Mouse (Mus musculus) hindbrain, embryonic 14.5 days (tissue): ENCODE data around the gene Pafah1b2. TPM values are rescaled to one million over a fixed set of nuclear protein-coding genes. Genes with fewer than 3 reads are reported as not detected.

Source experiments
- ATAC-seq: fragments of 200-750 bp; cut with Nextera tagmentation; 2 replicates; pipeline ENCODE4 v1.8.0; 2017; ENCODE audit warnings: moderate number of reproducible peaks, mild to moderate bottlenecking, moderate TSS enrichment, moderate library complexity; ENCODE audit not compliant: low FRiP score
- DNase-seq: peaks from one replicate; pipeline ENCODE4 v3.0.0-alpha.2; 2015; ENCODE audit warnings: low spot score
- H3K27ac ChIP-seq: fragments of 300-500 bp; sonication (generic); 2 replicates; pipeline ENCODE4 v1.5.1; 2014; ENCODE audit warnings: mild to moderate bottlenecking, moderate library complexity
- H3K27me3 ChIP-seq: fragments of 300-500 bp; sonication (generic); 2 replicates; pipeline ENCODE4 v1.6.1; 2014; ENCODE audit warnings: mild to moderate bottlenecking, low read length, mixed read lengths; ENCODE audit not compliant: control insufficient read depth, insufficient read depth
- H3K36me3 ChIP-seq: fragments of 300-500 bp; sonication (generic); replicated peaks from 2 replicates; pipeline ENCODE4 v1.6.1; 2014; ENCODE audit not compliant: control insufficient read depth, insufficient read depth
- H3K4me1 ChIP-seq: fragments of 300-500 bp; sonication (generic); replicated peaks from 2 replicates; pipeline ENCODE4 v1.6.1; 2014; ENCODE audit warnings: antibody characterized with exemption, low read length, mixed read lengths; ENCODE audit not compliant: control insufficient read depth, insufficient read depth
- H3K4me2 ChIP-seq: fragments of 300-500 bp; sonication (generic); replicated peaks from 2 replicates; pipeline ENCODE4 v1.6.1; 2014; ENCODE audit warnings: mild to moderate bottlenecking, moderate library complexity
- H3K4me3 ChIP-seq: fragments of 300-500 bp; sonication (generic); replicated peaks from 2 replicates; pipeline ENCODE4 v1.5.1; 2014; ENCODE audit warnings: mild to moderate bottlenecking, low read length
- H3K9ac ChIP-seq: fragments of 300-500 bp; sonication (generic); 2 replicates; pipeline ENCODE4 v1.6.1; 2014
- H3K9me3 ChIP-seq: fragments of 300-500 bp; sonication (generic); 2 replicates; pipeline ENCODE4 v1.6.1; 2016; ENCODE audit warnings: low read length; ENCODE audit not compliant: control insufficient read depth
- WGBS: fragments of 180-500 bp; shearing (Covaris S2); extraction: QIAGEN DNeasy Blood & Tissue Kit; methylation state at CpG from one replicate; pipeline ENCODE4 v1.1.7; 2014; 5-methylcytosine and 5-hydroxymethylcytosine counted together
- polyA plus RNA-seq: library from polyadenylated mRNA; unstranded; fragments of >200 nt; fragmentation: Nextera tagmentation; extraction: Ambion mirVana; gene quantifications from 2 replicates; pipeline ENCODE4 v1.2.1, GENCODE M21; 2014

Pafah1b2 gene
- polyA plus RNA-seq, 1 experiment from 2014 or later = 289 TPM

DNA sequence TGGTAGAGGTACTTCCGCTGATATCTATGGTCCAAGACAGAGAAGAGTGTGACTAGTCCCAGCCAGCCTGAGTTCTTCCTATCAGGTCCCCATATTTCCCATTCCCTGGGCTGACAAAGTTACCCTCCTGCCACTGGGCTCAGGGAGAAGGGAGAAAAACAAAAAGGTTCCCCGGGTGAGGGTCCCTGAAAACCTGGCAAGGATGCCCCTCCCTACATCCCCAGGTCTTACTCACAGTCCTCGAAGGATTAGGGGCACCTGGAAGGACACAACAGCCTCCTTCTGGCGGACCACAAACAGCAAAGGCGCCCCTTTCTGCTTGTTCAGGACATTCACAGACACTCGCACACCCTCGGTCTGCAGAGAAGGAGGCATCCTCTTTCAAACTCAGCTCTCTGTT, 59.6 kb downstream of the Pafah1b2 start:
- ATAC-seq (no peak), DNase-seq (no peak)
- Histone ChIP-seq H3K9ac (no peak overlapping the region), H3K27me3 (no peaks in the 10 kb centered on the region), H3K9me3 (no peaks in the 10 kb centered on the region), H3K27ac (no peak overlapping the region), H3K4me2 (peak overlapping the region; percentile 88), H3K36me3 (peaks cover 47% of the 10 kb centered on the region), H3K4me1 (peaks cover 21% of the 10 kb centered on the region; the same call in 1 of the 2 replicates), H3K4me3 (no peak overlapping the region)
- WGBS = 80% methylated on average over 7 of the region's 7 CpGs

DNA sequence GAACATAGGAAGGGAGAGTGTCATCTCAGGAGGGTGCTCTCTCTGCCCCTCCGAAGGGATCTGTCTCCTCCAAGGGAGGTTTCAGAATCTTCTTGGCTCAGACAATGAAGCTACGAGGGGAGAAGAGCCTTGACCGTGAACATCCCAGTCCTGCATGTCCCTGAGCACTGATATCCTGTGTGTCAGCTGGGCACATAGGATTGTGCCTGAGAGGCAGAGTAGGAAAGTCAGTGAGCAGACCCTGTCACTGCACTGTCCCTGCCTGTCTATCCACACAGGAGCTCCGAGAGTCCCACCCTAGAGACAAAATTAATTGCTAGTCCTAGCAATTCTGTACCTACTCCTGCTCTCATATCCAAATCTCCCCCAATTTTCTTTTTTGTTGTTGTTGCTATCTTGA, 60.4 kb downstream of the Pafah1b2 start:
- H3K9me3 ChIP-seq = no peaks in the 10 kb centered on the region
- H3K4me3 ChIP-seq = no peak overlapping the region
- H3K27me3 ChIP-seq = no peaks in the 10 kb centered on the region
- DNase-seq (no peak), ATAC-seq (no peak)
- no peak overlapping the region for H3K27ac ChIP-seq
- H3K4me1 ChIP-seq = peaks cover 21% of the 10 kb centered on the region; the same call in 1 of the 2 replicates
- 89% methylated on average over 4 of the region's 4 CpGs for WGBS
- no peak overlapping the region for H3K4me2 ChIP-seq
- H3K9ac ChIP-seq = no peak overlapping the region
- H3K36me3 ChIP-seq = peaks cover 55% of the 10 kb centered on the region

DNA sequence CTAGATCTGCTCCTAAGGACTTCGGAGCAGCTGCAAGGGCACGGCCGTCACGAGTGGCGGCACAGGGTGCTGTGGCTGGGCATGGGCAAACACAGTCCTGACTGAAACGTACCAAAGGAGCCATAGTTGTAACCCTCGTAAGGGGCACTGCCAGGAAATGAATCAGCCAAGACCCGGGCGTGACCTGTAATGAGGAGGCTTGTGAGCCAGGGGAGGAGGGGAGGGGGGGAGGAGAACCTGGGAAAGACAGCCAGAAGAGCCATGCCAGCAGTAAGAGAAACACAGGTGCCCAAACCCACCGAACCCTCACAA, 65.7 kb downstream of the Pafah1b2 start:
- H3K27ac ChIP-seq = no peak overlapping the region
- no peak overlapping the region for H3K4me3 ChIP-seq
- no peaks in the 10 kb centered on the region for H3K27me3 ChIP-seq
- ATAC-seq (no peak), DNase-seq (no peak)
- H3K9me3 ChIP-seq = no peaks in the 10 kb centered on the region
- peaks cover 99% of the 10 kb centered on the region for H3K36me3 ChIP-seq
- H3K4me2 ChIP-seq = no peak overlapping the region
- no peak overlapping the region for H3K9ac ChIP-seq
- WGBS = 91% methylated on average over 10 of the region's 10 CpGs
- no peaks in the 10 kb centered on the region for H3K4me1 ChIP-seq

DNA sequence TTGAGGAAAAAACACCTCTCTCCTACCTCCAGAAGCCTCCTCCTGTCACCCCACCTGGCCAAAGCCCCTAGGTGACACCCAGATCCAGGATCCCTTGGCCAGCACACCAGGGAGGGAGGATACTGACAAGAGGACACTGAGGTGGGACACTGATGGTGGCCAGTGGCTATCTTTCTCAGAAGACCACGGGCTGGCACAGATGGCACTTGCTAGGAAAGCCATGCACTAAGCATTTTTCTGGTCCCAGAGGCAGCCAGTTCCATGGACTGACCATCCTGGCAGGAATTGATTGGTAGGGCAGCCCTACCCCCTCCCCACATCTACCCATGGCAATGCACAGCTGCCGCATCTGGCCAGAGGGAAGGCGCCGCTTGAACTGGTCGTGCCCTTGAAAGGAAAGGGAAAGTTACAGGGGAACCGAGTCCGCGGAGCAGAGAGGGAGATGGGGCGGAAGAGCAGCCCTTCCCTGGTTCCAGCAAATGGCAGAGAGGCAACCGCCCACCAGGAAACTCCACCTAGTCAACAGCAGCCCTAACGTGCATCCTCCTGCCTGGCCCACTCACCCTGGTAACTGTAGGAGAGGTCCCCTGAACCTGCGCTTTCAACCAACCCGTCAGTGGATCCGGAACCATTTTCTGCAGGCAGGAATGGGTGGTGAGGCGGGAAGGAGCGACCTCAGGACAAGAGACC, 66.2 kb downstream of the Pafah1b2 start:
- DNase-seq = no peak
- Histone ChIP-seq H3K27ac (no peak overlapping the region), H3K4me3 (no peak overlapping the region), H3K4me2 (no peak overlapping the region), H3K27me3 (no peaks in the 10 kb centered on the region), H3K4me1 (no peaks in the 10 kb centered on the region), H3K9me3 (no peaks in the 10 kb centered on the region), H3K9ac (no peak overlapping the region), H3K36me3 (peaks cover 99% of the 10 kb centered on the region)
- no peak for ATAC-seq
- WGBS = 90% methylated on average over 16 of the region's 16 CpGs

DNA sequence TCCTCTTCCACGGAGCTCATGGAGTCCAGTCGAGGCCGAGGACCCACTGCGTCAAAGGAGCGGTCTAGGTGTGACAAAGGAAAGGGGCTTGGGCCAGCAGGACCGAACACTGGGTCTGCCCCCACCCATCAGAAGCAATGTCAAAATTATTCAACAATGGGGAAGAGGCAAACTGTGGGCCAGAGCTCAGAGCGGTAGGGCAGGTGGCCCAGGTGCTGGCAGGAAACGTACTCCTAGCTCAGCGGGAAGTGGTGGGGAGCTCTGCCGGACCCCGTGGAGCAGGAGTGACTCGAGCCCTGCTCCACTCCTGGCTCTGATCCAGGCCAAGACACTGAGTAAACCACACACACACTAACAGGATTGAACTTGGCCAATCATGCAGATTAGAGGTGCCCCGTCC, 66.8 kb downstream of the Pafah1b2 start:
- H3K4me1 ChIP-seq = no peaks in the 10 kb centered on the region
- ATAC-seq = no peak
- no peak overlapping the region for H3K4me2 ChIP-seq
- H3K27ac ChIP-seq = no peak overlapping the region
- 88% methylated on average over 13 of the region's 13 CpGs for WGBS
- H3K36me3 ChIP-seq = peaks cover 99% of the 10 kb centered on the region
- no peak for DNase-seq
- no peak overlapping the region for H3K9ac ChIP-seq
- H3K9me3 ChIP-seq = no peaks in the 10 kb centered on the region
- H3K4me3 ChIP-seq = no peak overlapping the region
- H3K27me3 ChIP-seq = no peaks in the 10 kb centered on the region

DNA sequence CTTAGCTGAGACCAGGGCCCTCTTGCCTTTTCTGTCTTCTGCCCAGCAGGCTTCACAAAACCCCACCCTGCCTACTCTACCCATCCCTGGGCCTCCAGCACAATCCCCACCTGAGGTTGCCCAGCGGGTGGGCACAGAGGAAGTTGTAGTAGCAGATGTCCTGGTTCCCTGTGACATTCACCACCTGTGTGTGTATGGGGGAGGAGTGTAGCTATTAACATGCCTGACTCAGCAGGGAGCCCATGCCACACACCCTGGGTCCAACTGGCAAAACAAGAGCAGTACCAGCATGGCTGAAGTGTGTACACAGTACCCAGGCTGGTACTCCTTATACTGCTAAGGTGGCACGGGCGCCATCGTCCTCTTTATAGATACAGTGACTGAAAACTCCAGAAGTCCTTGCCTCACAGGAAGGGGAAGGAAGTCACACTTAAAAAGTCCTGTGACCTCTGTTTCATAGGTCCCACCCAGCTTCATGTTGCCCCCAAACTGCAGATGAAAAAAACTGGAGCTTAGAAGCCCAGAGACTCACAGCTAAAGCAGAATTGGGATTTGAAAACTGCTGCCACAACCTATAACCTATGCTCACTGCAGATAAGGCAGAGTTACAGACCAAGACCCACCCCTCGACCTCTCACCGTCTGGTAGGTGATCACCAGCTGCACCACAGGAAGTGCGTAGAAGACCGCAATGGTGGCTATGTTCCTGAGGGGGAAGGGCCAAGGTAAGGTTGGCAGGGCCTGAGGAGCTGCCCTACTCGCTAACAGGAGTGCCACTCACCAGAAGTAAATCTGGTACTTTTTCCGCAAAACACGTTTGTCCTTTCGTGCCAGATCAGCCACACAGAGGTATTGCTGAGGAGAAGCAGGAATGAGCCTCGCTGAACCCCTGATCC, 67.7 kb downstream of the Pafah1b2 start:
- peaks cover 93% of the 10 kb centered on the region for H3K36me3 ChIP-seq
- ATAC-seq (no peak), DNase-seq (no peak)
- H3K4me3 ChIP-seq = no peak overlapping the region
- H3K9me3 ChIP-seq = no peaks in the 10 kb centered on the region
- no peak overlapping the region for H3K4me2 ChIP-seq
- no peak overlapping the region for H3K9ac ChIP-seq
- no peaks in the 10 kb centered on the region for H3K27me3 ChIP-seq
- WGBS = 93% methylated on average over 13 of the region's 13 CpGs
- no peak overlapping the region for H3K27ac ChIP-seq
- H3K4me1 ChIP-seq = no peaks in the 10 kb centered on the region

DNA sequence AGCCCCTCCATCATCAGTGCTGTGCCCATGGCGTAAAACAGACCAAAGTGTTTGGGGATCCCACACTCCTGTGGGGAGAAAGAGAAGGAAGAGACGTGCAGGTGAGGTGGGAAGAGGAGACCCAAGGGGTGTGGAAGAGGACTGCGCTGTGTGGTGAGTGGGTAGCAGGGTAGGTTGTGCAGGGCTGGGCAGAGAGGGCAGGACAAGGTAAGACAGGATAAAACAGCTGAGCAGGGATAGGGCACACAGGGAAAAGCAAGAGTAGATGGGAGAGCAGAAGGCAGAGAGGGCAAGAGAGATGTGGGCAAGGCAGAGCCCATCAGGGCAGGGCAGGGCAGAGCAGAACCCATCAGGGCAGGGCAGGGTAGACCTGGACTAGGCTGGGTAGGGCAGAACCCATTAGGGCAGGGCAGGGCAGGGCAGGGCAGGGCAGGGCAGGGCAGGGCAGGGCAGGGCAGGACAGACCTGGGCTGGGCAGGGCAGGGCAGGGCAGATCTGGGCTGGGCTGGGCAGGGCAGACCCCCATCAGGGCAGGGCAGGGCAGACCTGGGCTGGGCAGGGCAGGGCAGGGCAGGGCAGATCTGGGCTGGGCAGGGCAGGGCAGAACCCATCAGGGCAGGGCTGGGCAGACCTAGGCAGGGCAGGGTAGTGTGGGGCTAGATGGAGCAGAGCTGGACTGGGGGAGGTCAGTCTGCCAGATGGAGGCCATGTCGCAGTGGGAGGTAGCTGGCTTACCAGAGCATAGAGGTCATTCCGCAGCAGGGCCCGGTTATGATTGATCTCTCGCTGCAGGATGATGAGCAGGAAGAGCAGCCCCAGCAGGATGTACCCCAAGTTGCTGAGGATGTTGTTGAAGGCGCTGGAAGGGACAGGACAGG, 68.6 kb downstream of the Pafah1b2 start:
- no peaks in the 10 kb centered on the region for H3K4me1 ChIP-seq
- no peak overlapping the region for H3K4me2 ChIP-seq
- H3K4me3 ChIP-seq = no peak overlapping the region
- no peak overlapping the region for H3K9ac ChIP-seq
- H3K9me3 ChIP-seq = no peaks in the 10 kb centered on the region
- no peak overlapping the region for H3K27ac ChIP-seq
- DNase-seq (no peak), ATAC-seq (no peak)
- 87% methylated on average over 8 of the region's 8 CpGs for WGBS
- peaks cover 93% of the 10 kb centered on the region for H3K36me3 ChIP-seq
- no peaks in the 10 kb centered on the region for H3K27me3 ChIP-seq

DNA sequence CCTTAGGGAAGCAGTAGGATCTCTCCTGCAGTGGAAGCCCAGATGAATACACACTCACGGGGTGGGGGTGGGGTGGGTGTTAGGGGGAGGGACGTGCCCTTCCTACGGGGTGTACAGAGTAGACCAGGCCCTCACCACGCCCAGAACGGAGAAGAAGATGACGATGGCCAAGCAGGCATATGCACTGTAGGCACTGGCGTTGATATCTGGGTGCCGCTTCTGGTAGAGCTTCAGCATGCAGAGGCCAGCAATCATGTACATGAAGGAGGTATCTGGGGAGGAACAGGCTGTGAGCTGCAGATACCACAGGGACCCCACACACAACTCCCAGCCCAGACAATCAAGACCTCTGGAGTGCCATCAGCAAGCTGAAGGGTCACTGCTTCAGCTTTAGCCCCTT, 69.6 kb downstream of the Pafah1b2 start:
- Histone ChIP-seq H3K36me3 (peaks cover 94% of the 10 kb centered on the region), H3K9me3 (no peaks in the 10 kb centered on the region), H3K27ac (no peak overlapping the region), H3K4me1 (no peaks in the 10 kb centered on the region), H3K9ac (no peak overlapping the region), H3K27me3 (no peaks in the 10 kb centered on the region), H3K4me2 (no peak overlapping the region), H3K4me3 (no peak overlapping the region)
- WGBS = 98% methylated on average over 8 of the region's 8 CpGs
- ATAC-seq = no peak
- DNase-seq = no peak

DNA sequence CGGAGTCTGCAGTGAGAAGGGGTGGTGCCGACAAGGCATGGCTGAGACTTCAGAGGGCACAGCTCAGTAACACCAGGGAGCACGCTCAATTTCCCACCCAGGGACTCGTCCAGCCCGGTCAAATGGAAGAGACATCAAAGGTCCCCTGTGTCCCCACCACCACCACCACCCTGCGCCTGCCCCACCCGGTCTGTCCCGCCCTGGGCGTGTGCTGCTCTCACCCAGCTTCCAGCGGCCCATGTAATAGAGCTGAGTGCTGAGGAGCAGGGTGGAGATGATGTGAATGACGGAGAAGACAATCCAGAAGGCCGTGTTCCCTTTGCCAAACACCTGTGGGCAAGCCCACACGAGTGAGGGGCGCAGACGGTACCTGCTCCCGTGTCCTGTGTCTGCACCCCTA, 70.0 kb downstream of the Pafah1b2 start:
- H3K27ac ChIP-seq = no peak overlapping the region
- H3K9ac ChIP-seq = no peak overlapping the region
- H3K4me1 ChIP-seq = no peaks in the 10 kb centered on the region
- 94% methylated on average over 16 of the region's 16 CpGs for WGBS
- no peak overlapping the region for H3K4me3 ChIP-seq
- no peaks in the 10 kb centered on the region for H3K27me3 ChIP-seq
- H3K4me2 ChIP-seq = no peak overlapping the region
- peaks cover 92% of the 10 kb centered on the region for H3K36me3 ChIP-seq
- no peak for ATAC-seq
- no peak for DNase-seq
- no peaks in the 10 kb centered on the region for H3K9me3 ChIP-seq
